Mouse (Mus musculus) retina, postnatal 1 day (tissue): ENCODE results near the gene Plac1.

ENCODE experiments used
- DNase-seq: peaks from one replicate; pipeline ENCODE4 v3.0.0-alpha.2; 2012

Plac1 gene

GRCm38 (mm10) chrX:53041006-53041405, 198.9 kb downstream of the Plac1 start:
- DNase-seq: peak; percentile 62

GRCm38 (mm10) chrX:53040138-53040537, 199.8 kb downstream of the Plac1 start:
- no peak for DNase-seq

GRCm38 (mm10) chrX:53039651-53040050, 200.3 kb downstream of the Plac1 start:
- no peak for DNase-seq

- DNase-seq: no peak
These were observed 201.7 kb downstream of the Plac1 start for GRCm38 (mm10) chrX:53038194-53038593.

GRCm38 (mm10) chrX:53029559-53029958, 210.4 kb downstream of the Plac1 start:
- no peak for DNase-seq

GRCm38 (mm10) chrX:53025471-53026223, 214.3 kb downstream of the Plac1 start:
- DNase-seq: no peak

- peak; percentile 31 for DNase-seq
These were observed 215.6 kb downstream of the Plac1 start for GRCm38 (mm10) chrX:53024268-53024667.

- no peak for DNase-seq
These were observed 216.9 kb downstream of the Plac1 start for GRCm38 (mm10) chrX:53023021-53023420.
